Mouse (Mus musculus) ES-Bruce4 (cell line): ENCODE results near the gene Rpl5.

ENCODE experiments used
- CTCF ChIP-seq: IDR thresholded peaks from one replicate; pipeline ENCODE4 v1.8.1; 2011; ENCODE audit warnings: low read depth, low read length
- EP300 ChIP-seq: IDR thresholded peaks from 2 replicates; pipeline ENCODE4 v1.6.1; 2011; ENCODE audit warnings: low read depth, low read length; ENCODE audit not compliant: insufficient read depth
- POLR2A ChIP-seq: IDR thresholded peaks from one replicate; pipeline ENCODE4 v1.8.1; 2011; ENCODE audit warnings: low read length; ENCODE audit not compliant: insufficient read depth

DNA sequence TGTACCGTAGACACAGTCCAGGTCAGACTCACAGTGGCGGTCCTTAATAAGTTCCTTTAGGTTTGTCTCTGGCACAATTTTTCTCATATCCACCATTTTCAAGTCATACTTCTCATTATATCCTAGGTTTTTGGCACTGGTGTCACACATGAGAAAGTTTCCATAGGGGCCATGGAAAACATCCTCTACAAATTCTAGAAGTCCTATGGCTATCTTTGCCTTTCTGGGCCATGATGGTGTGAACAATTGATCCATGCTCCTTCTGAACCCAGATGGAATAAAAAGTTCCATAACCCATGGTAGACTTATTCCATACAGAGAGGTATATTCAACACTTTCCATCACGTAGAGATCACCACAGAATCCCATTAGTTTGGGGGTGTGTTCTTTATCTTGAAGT is 9.4 kb downstream of the Rpl5 start:
- no peak for TF ChIP-seq EP300
- no peak for TF ChIP-seq POLR2A
- no peak for TF ChIP-seq CTCF
